Comparison of ENCODE assay signal across 8 mouse cellular contexts in genomic region chr11:115172825-115173287, GRCm38 (mm10). TPM values are rescaled to one million over a fixed set of nuclear protein-coding genes. Genes with fewer than 3 reads are reported as not detected.
DNase-seq lines count a peak whose midpoint lies in the region; TF ChIP-seq lines count a peak whose summit lies in the region.

No protein-coding gene starts in this region.

- no peak for TF ChIP-seq EP300 in heart, adult 2 months (IDR thresholded peaks at IDR 0.05; ENCODE audit: insufficient read depth, low read depth, low read length)

- H3K9ac ChIP-seq in heart, adult 2 months (ENCODE audit: low read depth, low read length): no peak overlapping the region

- no peaks in the 10 kb centered on the region for H3K79me2 ChIP-seq in heart, adult 2 months (replicated peaks; ENCODE audit: control insufficient read depth, insufficient read depth, low read length)

- TF ChIP-seq CTCF in heart, adult 2 months (IDR thresholded peaks at IDR 0.05): no peak
- no peak for TF ChIP-seq CTCF in kidney, adult 2 months (conservative IDR thresholded peaks at IDR 0.05; ENCODE audit: insufficient read depth, insufficient read length, low read depth, low read length)

- peaks cover 2% of the 10 kb centered on the region; the same call in 1 of the 2 replicates for H3K4me1 ChIP-seq in heart, adult 2 months (ENCODE audit: control insufficient read depth, insufficient read depth, low read length)
- H3K4me1 ChIP-seq in kidney, adult 2 months (ENCODE audit: control insufficient read depth, insufficient read depth, low read length): peaks cover 67% of the 10 kb centered on the region

- intact Hi-C loops in heart, adult 2 months (cut with DNase I): no loop called here

- H3K27ac ChIP-seq in heart, adult 2 months: no peak overlapping the region
- H3K27ac ChIP-seq in kidney, adult 2 months (ENCODE audit: insufficient read depth, low read depth, low read length): peak overlapping the region; percentile 6; the same call in 1 of the 2 replicates

- TF ChIP-seq POLR2A in heart, adult 2 months (IDR thresholded peaks at IDR 0.05; ENCODE audit: insufficient read depth, low read depth, low read length): no peak
- no peak for TF ChIP-seq POLR2A in kidney, adult 2 months (IDR thresholded peaks at IDR 0.05; ENCODE audit: low read depth, low read length)

- 55% methylated on average over 4 of the region's 4 CpGs for WGBS in heart, adult 2 months
- WGBS in kidney, adult 2 months: 43% methylated on average over 4 of the region's 4 CpGs

- peak; percentile 65 for DNase-seq in urinary bladder, postnatal 14 days (ENCODE audit: low spot score)
- DNase-seq in urinary bladder, postnatal 36 days (ENCODE audit: low spot score in 2 of 2): no peak
- DNase-seq in heart, adult 2 months: peak; percentile 61 to 63
- peak; percentile 86 for DNase-seq in kidney, adult 2 months
- DNase-seq in lung, postnatal 36 days: peak; percentile 59
- DNase-seq in gastrocnemius, adult 8-10 months (ENCODE audit: low spot score in 2 of 2): no peak
- no peak for DNase-seq in spleen, adult 18-20 months
- no peak for DNase-seq in frontal cortex, postnatal 25 days (ENCODE audit: low spot score in 2 of 2)

- no peak overlapping the region for H3K4me3 ChIP-seq in heart, adult 2 months
- no peak overlapping the region for H3K4me3 ChIP-seq in kidney, adult 2 months (ENCODE audit: insufficient read depth, low read depth, low read length)

- no peaks in the 10 kb centered on the region for H3K36me3 ChIP-seq in heart, adult 2 months (ENCODE audit: control insufficient read depth, insufficient read depth, low read length)
- H3K36me3 ChIP-seq in kidney, adult 2 months (ENCODE audit: control insufficient read depth, insufficient read depth, low read length): no peaks in the 10 kb centered on the region

- no peaks in the 10 kb centered on the region for H3K27me3 ChIP-seq in heart, adult 2 months (ENCODE audit: control insufficient read depth, insufficient read depth, low read length)
- H3K27me3 ChIP-seq in kidney, adult 2 months (replicated peaks; ENCODE audit: control insufficient read depth, insufficient read depth, low read length): no peaks in the 10 kb centered on the region

RNA-seq across cellular contexts. Expression of gene Slc9a3r1, which starts 9.7 kb away (rescaled TPM):
- total RNA-seq in heart, adult 2 months (2021): 10 to 100 TPM in 1 of 2 experiments, 1 to 10 TPM in 1; 8.1 to 10.1 TPM
- 8.9 and 9.7 TPM in 2 replicates for polyA plus RNA-seq in heart, adult 2 months (2012; rRNA removed)
- 229 and 239 TPM in 2 replicates for polyA plus RNA-seq in kidney, adult 2 months (2012; rRNA removed)
- total RNA-seq in gastrocnemius, adult 8-10 months (2022): 1 to 10 TPM; 1.3 to 2.0 (median 1.5) TPM

RNA-seq across cellular contexts. Expression of gene Tmem104, which starts 14.4 kb away (rescaled TPM):
- total RNA-seq in heart, adult 2 months (2021): 10 to 100 TPM in 1 of 2 experiments, 1 to 10 TPM in 1; 8.8 to 11.6 TPM
- 8.6 and 9.9 TPM in 2 replicates for polyA plus RNA-seq in heart, adult 2 months (2012; rRNA removed)
- 13.0 and 14.8 TPM in 2 replicates for polyA plus RNA-seq in kidney, adult 2 months (2012; rRNA removed)
- total RNA-seq in gastrocnemius, adult 8-10 months (2022): 1 to 10 TPM; 4.3 to 7.2 (median 6.3) TPM

RNA-seq across cellular contexts. Expression of gene Nat9, which starts 14.8 kb away (rescaled TPM):
- 10 to 100 TPM; 18.5 to 23.6 TPM for total RNA-seq in heart, adult 2 months (2021)
- 20.2 and 31.5 TPM in 2 replicates for polyA plus RNA-seq in heart, adult 2 months (2012; rRNA removed)
- polyA plus RNA-seq in kidney, adult 2 months (2012; rRNA removed): 32.4 and 35.3 TPM in 2 replicates
- total RNA-seq in gastrocnemius, adult 8-10 months (2022): 10 to 100 TPM; 13.3 to 16.6 (median 15.8) TPM

RNA-seq across cellular contexts. Expression of gene Cd300lf, which starts 39.1 kb away (rescaled TPM):
- under 1 TPM; 0.11 to 0.60 TPM for total RNA-seq in heart, adult 2 months (2021)
- 0.38 and 1.00 TPM in 2 replicates for polyA plus RNA-seq in heart, adult 2 months (2012; rRNA removed)
- polyA plus RNA-seq in kidney, adult 2 months (2012; rRNA removed): 0.29 and 1.2 TPM in 2 replicates
- total RNA-seq in gastrocnemius, adult 8-10 months (2022): under 1 TPM in 1 of 4 experiments, not detected in 3; 0.07 TPM

Comparison
In these comparisons a context has a peak if more than half of its experiments do, and no peak if none do; other contexts are left out.
1. DNase-seq: peak in urinary bladder, postnatal 14 days (single experiment), heart, adult 2 months (2 of 2), kidney, adult 2 months (single experiment) and lung, postnatal 36 days (single experiment); none in urinary bladder, postnatal 36 days (0 of 2), gastrocnemius, adult 8-10 months (0 of 2), spleen, adult 18-20 months (0 of 2) and frontal cortex, postnatal 25 days (0 of 2).